15 mouse cellular contexts compared by ENCODE assay signal in the genomic region with DNA sequence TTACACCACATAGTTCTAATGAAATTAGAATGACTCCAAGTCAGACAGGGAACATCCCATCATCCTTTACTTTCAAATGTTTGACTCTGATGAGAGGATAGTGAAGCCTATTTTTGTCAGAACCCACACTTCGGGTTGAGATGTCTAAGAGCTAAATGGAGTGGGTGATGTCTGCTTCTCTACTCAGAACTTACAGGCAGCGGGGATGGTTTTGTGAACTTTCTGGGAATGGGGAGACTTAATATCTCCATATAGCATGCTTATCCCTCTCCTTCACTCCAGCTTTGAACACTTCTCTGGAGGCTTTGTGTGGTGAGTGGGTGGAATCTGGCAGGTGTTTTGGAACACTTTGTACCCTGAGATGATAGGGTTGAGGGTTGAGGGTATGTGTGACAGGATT.
DNase-seq lines count a peak whose midpoint lies in the region.
"Had no signal": no experiment of that assay in that cellular context is flagged by ENCODE, and none has a peak within 500 bp of the region (broad histone marks: within the 10 kb centered on the region; RNA-seq: fewer than 3 reads in every experiment).

No protein-coding gene starts in this region.

- peak; percentile 6 to 30 for DNase-seq in frontal cortex, postnatal 36 days (ENCODE audit: low spot score in 2 of 2)
- DNase-seq in frontal cortex, postnatal 10 days (ENCODE audit: low spot score in 2 of 2) = no peak
- peak; percentile 7 for DNase-seq in right cerebral cortex, adult 18-20 months
- DNase-seq in right cerebral cortex, postnatal 25 days = no peak
- DNase-seq in adrenal gland, postnatal 36 days = no peak
- DNase-seq: adrenal gland, adult 2 months; adrenal gland, postnatal 10 days; adrenal gland, postnatal 25 days; cerebellum, adult 11 months; cerebellum, adult 18-20 months; cerebellum, adult 8-10 months; cerebellum, adult 9-11 months; cerebellum, postnatal 14 days; cerebellum, postnatal 36 days; embryo, embryonic 11 days had no signal

Comparison
In these comparisons a context has a peak if more than half of its experiments do, and no peak if none do; other contexts are left out.
1. DNase-seq: peak in frontal cortex, postnatal 36 days (2 of 2) and right cerebral cortex, adult 18-20 months (single experiment); none in frontal cortex, postnatal 10 days (0 of 2), right cerebral cortex, postnatal 25 days (single experiment) and adrenal gland, postnatal 36 days (0 of 2).